In genomic region chr8:70083285-70083684, GRCm38 (mm10) we compare ENCODE assay signal across 9 mouse cellular contexts. TPM values are rescaled to one million over a fixed set of nuclear protein-coding genes. Genes with fewer than 3 reads are reported as not detected.
DNase-seq lines count a peak whose midpoint lies in the region; ATAC-seq and TF ChIP-seq lines count a peak whose summit lies in the region.
"Had no signal": no experiment of that assay in that cellular context is flagged by ENCODE, and none has a peak within 500 bp of the region (broad histone marks: within the 10 kb centered on the region; RNA-seq: fewer than 3 reads in every experiment).

Gene Hapln4 (plus strand): TSS chr8:70083457.

- peak within 1 kb of the TSS; percentile 86 for H3K4me2 ChIP-seq in forebrain, embryonic 16.5 days (ENCODE audit: low read length)
- peak within 1 kb of the TSS; percentile 74 for H3K4me2 ChIP-seq in myocyte (ENCODE audit: low read depth)

- TF ChIP-seq POLR2A in liver, adult 2 months (IDR thresholded peaks at IDR 0.05; ENCODE audit: extremely low read depth, insufficient read depth, low read length) = no peak
- peak; percentile 71 for TF ChIP-seq POLR2A in myocyte (IDR thresholded peaks at IDR 0.05; ENCODE audit: insufficient read length, low read depth)

- intact Hi-C loops in heart, postnatal 36 days (cut with DNase I) = no loop called here

- peak; percentile 15 to 31 for DNase-seq in heart, adult 18-20 months
- no peak for DNase-seq in heart, postnatal 36 days
- peak; percentile 89 for DNase-seq in cerebellum, adult 11 months
- DNase-seq in kidney, adult 9 months = peak; percentile 40
- DNase-seq in liver, adult 2 months (ENCODE audit: extremely low read depth, low read depth, low spot score) = peak; percentile 74

- H3ac ChIP-seq in myocyte (ENCODE audit: control insufficient read depth, insufficient read length) = no peak within 1 kb of the TSS

- no peak within 1 kb of the TSS for H3K27ac ChIP-seq in forebrain, embryonic 16.5 days (ENCODE audit: low read length)
- H3K27ac ChIP-seq in liver, adult 2 months (replicated peaks; ENCODE audit: insufficient read depth, low read depth, low read length) = no peak within 1 kb of the TSS

- 0 out of 2 replicates have a peak, but pooled peaks have one; percentile 4 for TF ChIP-seq CTCF in liver, adult 2 months (IDR thresholded peaks at IDR 0.05; ENCODE audit: low read depth, low read length)

- peak within 1 kb of the TSS; percentile 26 for H3K9ac ChIP-seq in forebrain, embryonic 16.5 days (replicated peaks; ENCODE audit: low read depth, low read length)
- peak within 1 kb of the TSS; percentile 63 for H3K9ac ChIP-seq in liver, adult 2 months (ENCODE audit: low read depth, low read length)

- no peaks in the 10 kb centered on the region for H3K9me3 ChIP-seq in forebrain, embryonic 16.5 days (ENCODE audit: control insufficient read depth, low read length)

- no peaks in the 10 kb centered on the region for H3K36me3 ChIP-seq in forebrain, embryonic 16.5 days (ENCODE audit: control insufficient read depth, insufficient read depth)
- H3K36me3 ChIP-seq in liver, adult 2 months (ENCODE audit: control insufficient read depth, insufficient read depth, low read length) = peaks cover under 1% of the 10 kb centered on the region; the same call in 1 of the 2 replicates
- no peaks in the 10 kb centered on the region for H3K36me3 ChIP-seq in myocyte (ENCODE audit: control insufficient read depth, insufficient read depth)

- no peak for ATAC-seq in forebrain, embryonic 16.5 days
- ATAC-seq in erythroid progenitor cell, adult 5-6 weeks (replicated peaks; ENCODE audit: low FRiP score, poor library complexity, severe bottlenecking) = no peak

- peak within 1 kb of the TSS; percentile 46 for H3K4me3 ChIP-seq in forebrain, embryonic 16.5 days (replicated peaks; ENCODE audit: low read length)
- peak within 1 kb of the TSS; percentile 60 for H3K4me3 ChIP-seq in liver, adult 2 months (ENCODE audit: insufficient read depth, low read depth, low read length)
- H3K4me3 ChIP-seq in myocyte = peak within 1 kb of the TSS; percentile 28

- peaks cover 60% of the 10 kb centered on the region for H3K27me3 ChIP-seq in forebrain, embryonic 16.5 days (replicated peaks; ENCODE audit: control insufficient read depth, insufficient read depth, low read length)
- peaks cover 6% of the 10 kb centered on the region for H3K27me3 ChIP-seq in liver, adult 2 months (ENCODE audit: control insufficient read depth, insufficient read depth, low read length)
- H3K27me3 ChIP-seq in myocyte (ENCODE audit: control insufficient read depth, insufficient read depth, insufficient read length) = peaks cover 31% of the 10 kb centered on the region

- no peaks in the 10 kb centered on the region for H3K79me2 ChIP-seq in liver, adult 2 months (ENCODE audit: control insufficient read depth, insufficient read depth, low read length)
- no peaks in the 10 kb centered on the region for H3K79me2 ChIP-seq in myocyte (ENCODE audit: control insufficient read depth, insufficient read depth)

- peaks cover 27% of the 10 kb centered on the region for H3K4me1 ChIP-seq in forebrain, embryonic 16.5 days (replicated peaks; ENCODE audit: control insufficient read depth, insufficient read depth, low read length)
- no peaks in the 10 kb centered on the region; the same call in none of the 2 replicates for H3K4me1 ChIP-seq in liver, adult 2 months (ENCODE audit: control insufficient read depth, insufficient read depth, low read length)

- WGBS in forebrain, embryonic 16.5 days = 0% methylated on average over 26 of the region's 26 CpGs
- WGBS in liver, adult 2 months = 2% methylated on average over 26 of the region's 26 CpGs

TF ChIP-seq in myocyte, 11 proteins besides CTCF, POLR2A, EP300 and RAD21:
- TF ChIP-seq MAX (IDR thresholded peaks at IDR 0.05; ENCODE audit: low read depth) = no peak
- TF ChIP-seq REST (IDR thresholded peaks at IDR 0.05; ENCODE audit: insufficient read depth, insufficient read length) = no peak
- peak; percentile 66 for TF ChIP-seq POLR2AphosphoS2 (IDR thresholded peaks at IDR 0.05; ENCODE audit: insufficient read length, low read depth)
- TF ChIP-seq MYOG (IDR thresholded peaks at IDR 0.05; ENCODE audit: control insufficient read depth in 1 of 3, insufficient read depth in 1 of 3, insufficient read length in 2 of 3, low read depth in 2 of 3) = peak in 2 of 3 experiments; percentile 23 to 30
- TF ChIP-seq TCF12 (IDR thresholded peaks at IDR 0.05; ENCODE audit: insufficient read depth, poor library complexity, severe bottlenecking) = no peak
- TF ChIP-seq E2F4 (IDR thresholded peaks at IDR 0.05; ENCODE audit: insufficient read depth) = no peak
- TF ChIP-seq TCF3 (IDR thresholded peaks at IDR 0.05; ENCODE audit: insufficient read length, low read depth) = no peak
- no peak for TF ChIP-seq USF1 (IDR thresholded peaks at IDR 0.05; ENCODE audit: low read depth)
- no peak for TF ChIP-seq CEBPB (IDR thresholded peaks at IDR 0.05; ENCODE audit: insufficient read depth, poor library complexity, severe bottlenecking)
- TF ChIP-seq SRF (IDR thresholded peaks at IDR 0.05; ENCODE audit: control insufficient read depth, insufficient read length, low read depth) = no peak
- TF ChIP-seq MYOD1 (IDR thresholded peaks at IDR 0.05; ENCODE audit: control insufficient read depth in 1 of 3, insufficient read length in 2 of 3, low read depth in 2 of 3) = peak in 2 of 3 experiments; percentile 31 to 59

RNA-seq across cellular contexts. Expression of gene Hapln4, which starts in this region (rescaled TPM):
- under 1 TPM in 1 of 2 experiments, not detected in 1; 0.08 TPM for total RNA-seq in heart, adult 18-20 months (2021)
- total RNA-seq in heart, postnatal 36 days (2021) = not detected
- polyA plus RNA-seq in forebrain, embryonic 16.5 days (2015; fragmentation: Nextera tagmentation; extraction: Ambion mirVana) = 0.25 and 0.63 TPM in 2 replicates
- 2.2 and 4.2 TPM in 2 replicates for total RNA-seq in liver, adult 2 months (2014; rRNA removed)
- 4.4 and 8.8 TPM in 2 replicates for polyA plus RNA-seq in liver, adult 2 months (2012; rRNA removed)
- polyA plus RNA-seq in myocyte (2012; fragmentation: generic; extraction: Trizol) = 6.0 TPM
- total RNA-seq in erythroid progenitor cell, adult 5-6 weeks (2015; ENCODE audit: low replicate concordance) = not detected in 2 replicates
- total RNA-seq in erythroid progenitor cell, adult 5-6 weeks (2017; ENCODE audit: low replicate concordance) = not detected in 2 replicates
- total RNA-seq: MEL had no signal

Comparison
In these comparisons a context has a peak if more than half of its experiments do, and no peak if none do; other contexts are left out.
1. Peak in DNase-seq in heart, adult 18-20 months; RNA of the gene not detected or under 1 TPM.
2. DNase-seq: peak in cerebellum, adult 11 months (single experiment), kidney, adult 9 months (single experiment) and liver, adult 2 months (single experiment); none in heart, postnatal 36 days (0 of 2).
3. Peak in every context shown above with its lines, with median percentiles within 50 percentile points of each other: H3K4me3 ChIP-seq.